Mouse (Mus musculus): ENCODE results near the gene Slc15a5.

The Slc15a5 gene

GRCm38 (mm10) chr6:138054166-138054565 is 25.6 kb downstream of the Slc15a5 start:
- WGBS, result 58% methylated on average over 1 of the region's 1 CpGs

GRCm38 (mm10) chr6:138053686-138054085 is 26.0 kb downstream of the Slc15a5 start:
- WGBS, result 89% methylated on average over 9 of the region's 9 CpGs

- WGBS, result 77% methylated on average over 2 of the region's 2 CpGs
Measured at GRCm38 (mm10) chr6:138045364-138045763, 34.4 kb downstream of the Slc15a5 start.

GRCm38 (mm10) chr6:138042891-138043290 is 36.8 kb downstream of the Slc15a5 start:
- 94% methylated on average over 5 of the region's 5 CpGs for whole genome bisulfite sequencing

GRCm38 (mm10) chr6:138041865-138042264 is 37.9 kb downstream of the Slc15a5 start:
- WGBS, result 87% methylated on average over 4 of the region's 4 CpGs

GRCm38 (mm10) chr6:138037587-138037986 is 42.1 kb downstream of the Slc15a5 start:
- WGBS, result 88% methylated on average over 5 of the region's 5 CpGs

GRCm38 (mm10) chr6:138036891-138037290 is 42.8 kb downstream of the Slc15a5 start:
- 96% methylated on average over 12 of the region's 12 CpGs for WGBS

GRCm38 (mm10) chr6:138014976-138015674 is 64.6 kb downstream of the Slc15a5 start:
- 49% methylated on average over 16 of the region's 16 CpGs for whole genome bisulfite sequencing

GRCm38 (mm10) chr6:138011955-138012354 is 67.8 kb downstream of the Slc15a5 start:
- WGBS, result 91% methylated on average over 6 of the region's 6 CpGs

- 70% methylated on average over 6 of the region's 6 CpGs for WGBS
Measured at GRCm38 (mm10) chr6:138007705-138008104, 72.0 kb downstream of the Slc15a5 start.

- 48% methylated on average over 27 of the region's 27 CpGs for WGBS
Measured at GRCm38 (mm10) chr6:138006525-138007251, 73.0 kb downstream of the Slc15a5 start.

GRCm38 (mm10) chr6:137985169-137985568 is 94.5 kb downstream of the Slc15a5 start:
- 92% methylated on average over 6 of the region's 6 CpGs for WGBS

GRCm38 (mm10) chr6:137982195-137982737 is 97.5 kb downstream of the Slc15a5 start:
- WGBS, result 48% methylated on average over 19 of the region's 19 CpGs

- WGBS, result 73% methylated on average over 10 of the region's 10 CpGs
Measured at GRCm38 (mm10) chr6:137980905-137981696, 98.6 kb downstream of the Slc15a5 start.

GRCm38 (mm10) chr6:137980413-137980812 is 99.3 kb downstream of the Slc15a5 start:
- WGBS, result 61% methylated on average over 8 of the region's 8 CpGs

GRCm38 (mm10) chr6:137979802-137980201 is 99.9 kb downstream of the Slc15a5 start:
- 47% methylated on average over 12 of the region's 12 CpGs for WGBS

GRCm38 (mm10) chr6:137976021-137976420 is 103.7 kb downstream of the Slc15a5 start:
- WGBS, result 75% methylated on average over 3 of the region's 3 CpGs

- WGBS, result 87% methylated on average over 7 of the region's 7 CpGs
Measured at GRCm38 (mm10) chr6:137963703-137964102, 116.0 kb downstream of the Slc15a5 start.

GRCm38 (mm10) chr6:137962836-137963235 is 116.9 kb downstream of the Slc15a5 start:
- 51% methylated on average over 4 of the region's 4 CpGs for WGBS

- 82% methylated on average over 4 of the region's 4 CpGs for WGBS
Measured at GRCm38 (mm10) chr6:137960023-137960778, 119.5 kb downstream of the Slc15a5 start.

- WGBS, result 88% methylated on average over 6 of the region's 6 CpGs
Measured at GRCm38 (mm10) chr6:137957630-137958029, 122.1 kb downstream of the Slc15a5 start.

All from cerebral cortex, adult 2 months (tissue).